Mouse (Mus musculus): ENCODE results near the gene Jag1.

DNA sequence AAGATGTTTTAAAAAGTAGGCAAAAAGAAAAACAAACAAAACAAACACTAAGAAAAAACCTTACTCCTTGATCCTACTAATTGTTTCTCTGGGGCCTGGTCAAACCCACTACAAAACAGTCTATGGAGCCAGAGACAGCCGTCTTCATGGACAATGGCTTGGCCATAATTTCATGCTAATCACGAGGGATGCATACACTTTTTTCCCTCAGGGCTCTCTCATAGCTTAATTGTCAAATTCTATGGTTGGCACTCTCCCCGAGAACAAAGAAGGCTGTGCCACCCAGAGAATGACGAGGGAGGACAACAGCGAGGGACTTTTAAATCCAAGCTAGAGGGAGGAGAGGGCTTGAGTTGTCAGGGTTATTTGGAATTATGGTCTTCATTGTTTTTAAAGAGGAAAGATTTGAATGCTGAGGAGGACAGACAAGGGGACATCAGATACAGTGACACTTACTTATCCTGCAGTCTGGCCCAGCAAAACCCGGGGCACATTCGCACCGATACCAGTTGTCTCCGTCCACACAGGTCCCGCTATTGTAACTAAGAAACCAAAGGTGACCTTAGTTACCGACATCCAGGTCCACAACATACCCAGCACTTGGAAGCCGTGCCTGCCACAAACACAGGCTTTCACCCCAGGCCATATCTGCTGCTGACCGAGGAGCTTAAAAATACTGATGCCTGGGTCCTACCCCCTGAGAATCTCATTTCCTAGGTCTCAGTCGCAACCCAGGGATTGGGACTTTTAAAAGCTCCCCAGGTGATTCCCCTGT is 29.6 kb downstream of the Jag1 start:
- no peak for TF ChIP-seq POLR2A (IDR thresholded peaks at IDR 0.05; ENCODE audit: low read depth, low read length)
- TF ChIP-seq CTCF (conservative IDR thresholded peaks at IDR 0.05 in 1 of 2, IDR thresholded peaks at IDR 0.05 in 1 of 2; ENCODE audit: low read depth in 2 of 2, low read length in 2 of 2): no peak
- no peak for TF ChIP-seq MYC (IDR thresholded peaks at IDR 0.05; ENCODE audit: low read depth, low read length)
- TF ChIP-seq MAFK (IDR thresholded peaks at IDR 0.05; ENCODE audit: insufficient replicate concordance, low read length): no peak
- no peak for TF ChIP-seq ZNF384 (IDR thresholded peaks at IDR 0.05; ENCODE audit: low read depth, low read length)
- TF ChIP-seq MEF2A (IDR thresholded peaks at IDR 0.05; ENCODE audit: borderline replicate concordance, low read depth, low read length): no peak
- no peak for TF ChIP-seq CHD2 (IDR thresholded peaks at IDR 0.05; ENCODE audit: low read length)
- TF ChIP-seq ZKSCAN1 (IDR thresholded peaks at IDR 0.05; ENCODE audit: borderline replicate concordance, low read depth, low read length): no peak
- TF ChIP-seq ETS1 (conservative IDR thresholded peaks at IDR 0.05; ENCODE audit: low read depth, low read length): no peak

Data from CH12.LX (cell line).